Mouse (Mus musculus): ENCODE measurements around the gene Fktn.

GRCm38 (mm10) chr4:53718261-53718660, 4.5 kb downstream of the Fktn start:
- TF ChIP-seq CTCF (IDR thresholded peaks at IDR 0.05; ENCODE audit: low read depth) (no peak), EP300 (optimal IDR thresholded peaks at IDR 0.05) (no peak)
